Mouse (Mus musculus): ENCODE results near the gene Defb46. TPM values are rescaled to one million over a fixed set of nuclear protein-coding genes. Genes with fewer than 3 reads are reported as not detected.

Defb46 gene
- not detected for total RNA-seq (2022)

- no peak for DNase-seq
Measured at GRCm38 (mm10) chr8:19239616-19240015, at the start of gene Defb46. Gene Defb46, plus strand, starts transcription at chr8:19239916.

- no peak for DNase-seq
Measured at GRCm38 (mm10) chr8:19225161-19225560, 14.6 kb upstream of the Defb46 start, which contains the start of gene Defb6. Gene Defb6, plus strand, starts transcription at chr8:19225478.

- DNase-seq: no peak
Measured at GRCm38 (mm10) chr8:19238101-19238500, 1.6 kb upstream of the Defb46 start.

GRCm38 (mm10) chr8:19247280-19247679, 7.6 kb downstream of the Defb46 start, which contains the start of gene Defb5:
Gene Defb5, plus strand, starts transcription at chr8:19247580.
- no peak for DNase-seq

GRCm38 (mm10) chr8:19258136-19258535, 18.4 kb downstream of the Defb46 start:
- no peak for DNase-seq

GRCm38 (mm10) chr8:19259667-19260066, 20.0 kb downstream of the Defb46 start:
- no peak for DNase-seq

Other genes starting within 250 kb of the Defb46 start
- gene Defb37, start 248.9 kb upstream of the Defb46 start, total RNA-seq (2022): not detected
- gene Defb38, start 213.3 kb upstream of the Defb46 start, total RNA-seq (2022): not detected
- 1 to 10 TPM in 1 of 4 experiments, not detected in 3; 1.8 TPM for gene Defb39, start 175.1 kb upstream of the Defb46 start, total RNA-seq (2022)
- not detected for gene Defb12, start 125.1 kb upstream of the Defb46 start, total RNA-seq (2022)
- not detected for gene Defb34, start 116.2 kb upstream of the Defb46 start, total RNA-seq (2022)
- gene Gm45826, start 99.1 kb upstream of the Defb46 start, total RNA-seq (2022): not detected
- gene Defb14, start 45.6 kb upstream of the Defb46 start, total RNA-seq (2022): not detected
- not detected for gene Defb4, start 41.2 kb upstream of the Defb46 start, total RNA-seq (2022)
- gene Defb6, start 14.4 kb upstream of the Defb46 start, total RNA-seq (2022): not detected
- gene Defb5, start 7.7 kb downstream of the Defb46 start, total RNA-seq (2022): not detected
- not detected for gene Defb3, start 53.4 kb downstream of the Defb46 start, total RNA-seq (2022)
- not detected for gene Defb8, start 207.7 kb downstream of the Defb46 start, total RNA-seq (2022)

Measured in adrenal gland, adult 8-10 months (tissue).